12 mouse cellular contexts compared by ENCODE assay signal in genomic region chr14:31134015-31135000, GRCm38 (mm10). TPM values are rescaled to one million over a fixed set of nuclear protein-coding genes. Genes with fewer than 3 reads are reported as not detected.
DNase-seq lines count a peak whose midpoint lies in the region; ATAC-seq and TF ChIP-seq lines count a peak whose summit lies in the region.
"Had no signal": no experiment of that assay in that cellular context is flagged by ENCODE, and none has a peak within 500 bp of the region (broad histone marks: within the 10 kb centered on the region; RNA-seq: fewer than 3 reads in every experiment).

No protein-coding gene starts in this region.

- H3K4me1 ChIP-seq in G1E (ENCODE audit: insufficient read depth, low read depth, low read length): peaks cover 88% of the 10 kb centered on the region
- H3K4me1 ChIP-seq in forebrain, embryonic 14.5 days (ENCODE audit: control insufficient read depth, insufficient read depth, low read length): peaks cover 31% of the 10 kb centered on the region

- no peak for TF ChIP-seq CTCF in G1E (IDR thresholded peaks at IDR 0.05; ENCODE audit: low read depth, low read length)

- intact Hi-C loops in left cerebral cortex, postnatal 10 days (cut with DNase I): loop anchor here (5.0 kb wide), 1 partner anchor 63 kb away; no protein-coding TSS in a partner anchor

- peak overlapping the region; percentile 97; the same call in 1 of the 2 replicates for H3K4me3 ChIP-seq in G1E (ENCODE audit: low read depth, low read length)
- H3K4me3 ChIP-seq in forebrain, embryonic 14.5 days (ENCODE audit: low read depth, low read length): no peak overlapping the region
- H3K4me3 ChIP-seq: neural tube, embryonic 12.5 days had no signal

- H3K27me3 ChIP-seq in G1E (ENCODE audit: insufficient read depth, low read length): no peaks in the 10 kb centered on the region; the same call in 1 of the 2 replicates
- no peaks in the 10 kb centered on the region for H3K27me3 ChIP-seq in forebrain, embryonic 14.5 days (replicated peaks; ENCODE audit: control insufficient read depth, insufficient read depth, low read length)
- H3K27me3 ChIP-seq: neural tube, embryonic 12.5 days had no signal

- 70% methylated on average over 25 of the region's 25 CpGs for WGBS in forebrain, embryonic 14.5 days

- H3K9me3 ChIP-seq in G1E (replicated peaks): no peaks in the 10 kb centered on the region
- no peaks in the 10 kb centered on the region for H3K9me3 ChIP-seq in forebrain, embryonic 14.5 days (replicated peaks; ENCODE audit: control insufficient read depth, low read length)
- H3K9me3 ChIP-seq: neural tube, embryonic 12.5 days had no signal

- no peak for ATAC-seq in G1E (ENCODE audit: extremely low read depth, insufficient number of reproducible peaks, low FRiP score, poor library complexity, severe bottlenecking)
- ATAC-seq in forebrain, embryonic 14.5 days: peak; percentile 10; the same call in 1 of the 2 replicates

- H3K36me3 ChIP-seq in G1E (replicated peaks): peaks cover 71% of the 10 kb centered on the region
- peaks cover 45% of the 10 kb centered on the region for H3K36me3 ChIP-seq in forebrain, embryonic 14.5 days (ENCODE audit: control insufficient read depth, insufficient read depth, low read length)

- H3K27ac ChIP-seq in forebrain, embryonic 14.5 days (ENCODE audit: low read depth, low read length): peak overlapping the region; percentile 45
- H3K27ac ChIP-seq: kidney, postnatal 0 days; neural tube, embryonic 12.5 days had no signal

- no peak overlapping the region for H3K9ac ChIP-seq in forebrain, embryonic 14.5 days (ENCODE audit: low read length)

- H3K4me2 ChIP-seq in forebrain, embryonic 14.5 days (ENCODE audit: low read length): peak overlapping the region; percentile 68; the same call in 1 of the 2 replicates

- peak; percentile 19 to 65 for DNase-seq in cerebellum, postnatal 4 days (ENCODE audit: low spot score in 2 of 2)
- DNase-seq in cerebellum, adult 11 months: no peak
- peak; percentile 31 to 43 for DNase-seq in left cerebral cortex, postnatal 10 days (ENCODE audit: extremely low spot score in 1 of 2, low spot score in 2 of 2)
- no peak for DNase-seq in left cerebral cortex, adult 9 months (ENCODE audit: low spot score in 2 of 2)
- DNase-seq in G1E (ENCODE audit: low spot score): no peak
- peak; percentile 84 for DNase-seq in forebrain, embryonic 14.5 days (ENCODE audit: low spot score)
- DNase-seq in thymus, postnatal 4 days: no peak
- DNase-seq in T-cell, adult 2 months (ENCODE audit: low spot score): no peak
- DNase-seq: cerebellum, adult 9-11 months; gastrocnemius, postnatal 14 days had no signal

RNA-seq across cellular contexts. Expression of gene Nt5dc2, which starts 3.5 kb away (rescaled TPM):
- total RNA-seq in left cerebral cortex, postnatal 10 days (2021): 1 to 10 TPM; 6.6 to 8.5 TPM
- total RNA-seq in G1E (2014; fragmentation: Nextera tagmentation) (213 and 233 TPM in 2 replicates), G1E (2017) (136 and 175 TPM in 2 replicates)
- 381 and 572 TPM in 2 replicates for polyA plus RNA-seq in G1E (2012)
- 225 and 288 TPM in 2 replicates for polyA plus RNA-seq in forebrain, embryonic 14.5 days (2014; fragmentation: Nextera tagmentation; extraction: Ambion mirVana)

RNA-seq across cellular contexts. Expression of gene Smim4, which starts 5.6 kb away (rescaled TPM):
- total RNA-seq in left cerebral cortex, postnatal 10 days (2021): 10 to 100 TPM; 22.9 to 24.9 TPM
- total RNA-seq in G1E (2014; fragmentation: Nextera tagmentation): 32.1 and 36.7 TPM in 2 replicates
- total RNA-seq in G1E (2017): 167 and 173 TPM in 2 replicates
- 71.4 and 93.4 TPM in 2 replicates for polyA plus RNA-seq in G1E (2012)
- polyA plus RNA-seq in forebrain, embryonic 14.5 days (2014; fragmentation: Nextera tagmentation; extraction: Ambion mirVana): 72.1 and 93.8 TPM in 2 replicates

RNA-seq across cellular contexts. Expression of gene Stab1, which starts 34.1 kb away (rescaled TPM):
- total RNA-seq in left cerebral cortex, postnatal 10 days (2021): 10 to 100 TPM; 24.3 to 29.6 TPM
- total RNA-seq in G1E (2014; fragmentation: Nextera tagmentation) (not detected in 2 replicates), G1E (2017) (0.44 and 0.52 TPM in 2 replicates)
- polyA plus RNA-seq in G1E (2012): not detected in 2 replicates
- polyA plus RNA-seq in forebrain, embryonic 14.5 days (2014; fragmentation: Nextera tagmentation; extraction: Ambion mirVana): 21.8 and 22.1 TPM in 2 replicates

Comparison
In these comparisons a context has a peak if more than half of its experiments do, and no peak if none do; other contexts are left out.
1. DNase-seq: peak in cerebellum, postnatal 4 days (2 of 2), left cerebral cortex, postnatal 10 days (2 of 2) and forebrain, embryonic 14.5 days (single experiment); none in cerebellum, adult 11 months (single experiment), left cerebral cortex, adult 9 months (0 of 2), G1E (single experiment), thymus, postnatal 4 days (single experiment) and T-cell, adult 2 months (single experiment).
2. RNA of gene Nt5dc2, which starts 3.5 kb away (total RNA-seq): 136 to 233 TPM in G1E; 6.6 to 8.5 TPM in left cerebral cortex, postnatal 10 days; every median in the first group is over 10 times any median in the second.
3. RNA of gene Stab1, which starts 34.1 kb away (total RNA-seq): 24.3 to 29.6 TPM in left cerebral cortex, postnatal 10 days; 0.44 to 0.52 TPM in G1E; every median in the first group is over 10 times any median in the second.